Mouse (Mus musculus): ENCODE measurements around the gene Tpx2. TPM values are rescaled to one million over a fixed set of nuclear protein-coding genes. Genes with fewer than 3 reads are reported as not detected.

Gene Tpx2
- polyA plus RNA-seq, 1 experiment = 1.3 TPM

GRCm38 (mm10) chr2:152942898-152943515 lies 95.2 kb downstream of the Tpx2 start:
- Histone ChIP-seq H3K36me3 (ENCODE audit: control insufficient read depth, insufficient read depth, low read length) (no peaks in the 10 kb centered on the region), H3K27me3 (ENCODE audit: control insufficient read depth, insufficient read depth, low read length) (peaks cover 25% of the 10 kb centered on the region), H3K27ac (ENCODE audit: insufficient read depth, low read depth, low read length) (no peak overlapping the region), H3K4me1 (ENCODE audit: control insufficient read depth, insufficient read depth, insufficient read length, low read length) (no peaks in the 10 kb centered on the region), H3K4me3 (ENCODE audit: low read depth, low read length) (no peak overlapping the region)
- TF ChIP-seq CTCF (IDR thresholded peaks at IDR 0.05; ENCODE audit: extremely low read depth, insufficient read length, insufficient replicate concordance, low read depth, low read length) (no peak), POLR2A (IDR thresholded peaks at IDR 0.05; ENCODE audit: low read depth, low read length) (no peak)
- WGBS = under 1% methylated on average over 65 of the region's 65 CpGs

- 10% methylated on average over 8 of the region's 8 CpGs for WGBS
- Histone ChIP-seq H3K36me3 (ENCODE audit: control insufficient read depth, insufficient read depth, low read length) (no peaks in the 10 kb centered on the region), H3K4me1 (ENCODE audit: control insufficient read depth, insufficient read depth, insufficient read length, low read length) (no peaks in the 10 kb centered on the region), H3K27me3 (ENCODE audit: control insufficient read depth, insufficient read depth, low read length) (peaks cover 25% of the 10 kb centered on the region), H3K27ac (ENCODE audit: insufficient read depth, low read depth, low read length) (no peak overlapping the region), H3K4me3 (ENCODE audit: low read depth, low read length) (no peak overlapping the region)
- TF ChIP-seq POLR2A (IDR thresholded peaks at IDR 0.05; ENCODE audit: low read depth, low read length) (no peak), CTCF (IDR thresholded peaks at IDR 0.05; ENCODE audit: extremely low read depth, insufficient read length, insufficient replicate concordance, low read depth, low read length) (no peak)
Observed at GRCm38 (mm10) chr2:152943568-152943967, 95.8 kb downstream of the Tpx2 start.

- no peak for TF ChIP-seq POLR2A (IDR thresholded peaks at IDR 0.05; ENCODE audit: low read depth, low read length)
- no peak for TF ChIP-seq CTCF (IDR thresholded peaks at IDR 0.05; ENCODE audit: extremely low read depth, insufficient read length, insufficient replicate concordance, low read depth, low read length)
- Histone ChIP-seq H3K4me3 (ENCODE audit: low read depth, low read length) (no peak overlapping the region), H3K36me3 (ENCODE audit: control insufficient read depth, insufficient read depth, low read length) (no peaks in the 10 kb centered on the region), H3K27ac (ENCODE audit: insufficient read depth, low read depth, low read length) (no peak overlapping the region), H3K27me3 (ENCODE audit: control insufficient read depth, insufficient read depth, low read length) (peaks cover 25% of the 10 kb centered on the region), H3K4me1 (ENCODE audit: control insufficient read depth, insufficient read depth, insufficient read length, low read length) (no peaks in the 10 kb centered on the region)
- WGBS = 64% methylated on average over 9 of the region's 9 CpGs
Observed at GRCm38 (mm10) chr2:152944013-152944412, 96.2 kb downstream of the Tpx2 start.

Other genes with a start within 250 kb of the Tpx2 start
- not detected in 2 replicates for gene Defb45, start 248.6 kb upstream of the Tpx2 start, polyA plus RNA-seq (2012; rRNA removed)
- not detected in 2 replicates for gene Defb36, start 243.6 kb upstream of the Tpx2 start, polyA plus RNA-seq (2012; rRNA removed)
- gene Defb25, start 224.9 kb upstream of the Tpx2 start, polyA plus RNA-seq (2012; rRNA removed) = not detected in 2 replicates
- 3.5 and 4.7 TPM in 2 replicates for gene Rem1, start 221.0 kb upstream of the Tpx2 start, polyA plus RNA-seq (2012; rRNA removed)
- gene H13, start 178.5 kb upstream of the Tpx2 start, polyA plus RNA-seq (2012; rRNA removed) = 152 and 199 TPM in 2 replicates
- 1.3 and 1.7 TPM in 2 replicates for gene Mcts2, start 160.9 kb upstream of the Tpx2 start, polyA plus RNA-seq (2012; rRNA removed)
- 585 and 916 TPM in 2 replicates for gene Id1, start 111.7 kb upstream of the Tpx2 start, polyA plus RNA-seq (2012; rRNA removed)
- 0.50 and 1.7 TPM in 2 replicates for gene Cox4i2, start 93.8 kb upstream of the Tpx2 start, polyA plus RNA-seq (2012; rRNA removed)
- 20.7 and 53.8 TPM in 2 replicates for gene Bcl2l1, start 16.2 kb upstream of the Tpx2 start, polyA plus RNA-seq (2012; rRNA removed)
- gene Mylk2, start 63.4 kb downstream of the Tpx2 start, polyA plus RNA-seq (2012; rRNA removed) = not detected in 2 replicates
- gene Foxs1, start 85.2 kb downstream of the Tpx2 start, polyA plus RNA-seq (2012; rRNA removed) = 1.3 and 2.6 TPM in 2 replicates
- gene Dusp15, start 103.7 kb downstream of the Tpx2 start, polyA plus RNA-seq (2012; rRNA removed) = not detected in 2 replicates
- not detected in 2 replicates for gene Ttll9, start 114.5 kb downstream of the Tpx2 start, polyA plus RNA-seq (2012; rRNA removed)
- gene Pdrg1, start 167.5 kb downstream of the Tpx2 start, polyA plus RNA-seq (2012; rRNA removed) = 11.0 and 18.4 TPM in 2 replicates
- 0.09 and 0.15 TPM in 2 replicates for gene Xkr7, start 183.9 kb downstream of the Tpx2 start, polyA plus RNA-seq (2012; rRNA removed)
- 6.9 and 9.2 TPM in 2 replicates for gene Ccm2l, start 218.0 kb downstream of the Tpx2 start, polyA plus RNA-seq (2012; rRNA removed)